Mouse (Mus musculus): ENCODE data around the gene Cdk5rap2.

GRCm38 (mm10) chr4:70354448-70354847, 55.8 kb downstream of the Cdk5rap2 start:
- TF ChIP-seq CTCF (IDR thresholded peaks at IDR 0.05; ENCODE audit: low read depth) = no peak
- TF ChIP-seq EP300 (IDR thresholded peaks at IDR 0.05; ENCODE audit: low read depth) = no peak

All from liver, embryonic 14.5 days (tissue).